Mouse (Mus musculus): ENCODE measurements at regions not wholly inside any gene's neighbourhood (a gene's known extent, or its start where the extent isn't known, plus 50 kb on each side); places are given as distances from the start of the nearest gene placed in this dataset.

GRCm38 (mm10) chr14:89804677-89805234 lies 1333.6 kb upstream of the Pcdh20 start:
- Histone ChIP-seq H3K9ac (ENCODE audit: control insufficient read depth, low read depth, low read length, poor library complexity, severe bottlenecking) (no peak overlapping the region), H3K27ac (ENCODE audit: control insufficient read depth, low read depth, low read length) (no peak overlapping the region), H3K27me3 (ENCODE audit: control insufficient read depth in 1 of 2, insufficient read depth in 2 of 2, low read length in 2 of 2) (no peaks in the 10 kb centered on the region), H3K36me3 (ENCODE audit: control insufficient read depth in 1 of 2, insufficient read depth in 2 of 2, low read length in 2 of 2) (no peaks in the 10 kb centered on the region), H3K4me1 (ENCODE audit: control insufficient read depth in 1 of 2, insufficient read depth in 2 of 2, low read length in 2 of 2) (no peaks in the 10 kb centered on the region), H3K9me3 (replicated peaks; ENCODE audit: insufficient read depth, low read length) (no peaks in the 10 kb centered on the region), H3K79me2 (ENCODE audit: control insufficient read depth, insufficient read depth, low read length, poor library complexity) (no peaks in the 10 kb centered on the region), H3K4me3 (ENCODE audit: control insufficient read depth in 1 of 2, insufficient read depth in 1 of 2, low read depth in 2 of 2, low read length in 2 of 2) (no peak overlapping the region)
- no peak for DNase-seq (ENCODE audit: low read depth, low spot score)
- TF ChIP-seq TBP (IDR thresholded peaks at IDR 0.05; ENCODE audit: low read depth, low read length) (no peak), UBTF (IDR thresholded peaks at IDR 0.05; ENCODE audit: borderline replicate concordance, insufficient read depth, low read depth, low read length) (no peak), USF2 (IDR thresholded peaks at IDR 0.05; ENCODE audit: borderline replicate concordance in 1 of 2, insufficient read depth in 1 of 2, low read depth in 1 of 2, low read length in 2 of 2) (no peak), POLR2AphosphoS2 (IDR thresholded peaks at IDR 0.05; ENCODE audit: low read length) (no peak), RAD21 (IDR thresholded peaks at IDR 0.05; ENCODE audit: low read depth, low read length) (no peak)

GRCm38 (mm10) chr14:89755831-89756230 lies 1284.6 kb upstream of the Pcdh20 start:
- Histone ChIP-seq H3K27ac (ENCODE audit: control insufficient read depth, low read depth, low read length) (no peak overlapping the region), H3K36me3 (ENCODE audit: control insufficient read depth in 1 of 2, insufficient read depth in 2 of 2, low read length in 2 of 2) (no peaks in the 10 kb centered on the region), H3K27me3 (ENCODE audit: control insufficient read depth in 1 of 2, insufficient read depth in 2 of 2, low read length in 2 of 2) (no peaks in the 10 kb centered on the region), H3K4me3 (ENCODE audit: control insufficient read depth in 1 of 2, insufficient read depth in 1 of 2, low read depth in 2 of 2, low read length in 2 of 2) (no peak overlapping the region), H3K4me1 (ENCODE audit: control insufficient read depth in 1 of 2, insufficient read depth in 2 of 2, low read length in 2 of 2) (no peaks in the 10 kb centered on the region), H3K9me3 (replicated peaks; ENCODE audit: insufficient read depth, low read length) (no peaks in the 10 kb centered on the region), H3K79me2 (ENCODE audit: control insufficient read depth, insufficient read depth, low read length, poor library complexity) (no peaks in the 10 kb centered on the region), H3K9ac (ENCODE audit: control insufficient read depth, low read depth, low read length, poor library complexity, severe bottlenecking) (no peak overlapping the region)
- no peak for TF ChIP-seq USF2 (IDR thresholded peaks at IDR 0.05; ENCODE audit: borderline replicate concordance in 1 of 2, insufficient read depth in 1 of 2, low read depth in 1 of 2, low read length in 2 of 2)
- no peak for TF ChIP-seq KAT2A (conservative IDR thresholded peaks at IDR 0.05; ENCODE audit: low read depth, low read length)
- TF ChIP-seq JUND (IDR thresholded peaks at IDR 0.05; ENCODE audit: low read depth, low read length): no peak
- TF ChIP-seq TCF12 (IDR thresholded peaks at IDR 0.05; ENCODE audit: low read depth, low read length): no peak
- no peak for TF ChIP-seq MAFK (IDR thresholded peaks at IDR 0.05; ENCODE audit: borderline replicate concordance, low read depth, low read length)
- TF ChIP-seq POLR2AphosphoS5 (IDR thresholded peaks at IDR 0.05; ENCODE audit: borderline replicate concordance, low read depth, low read length): no peak
- TF ChIP-seq SIN3A (IDR thresholded peaks at IDR 0.05; ENCODE audit: low read length): no peak
- no peak for TF ChIP-seq E2F4 (IDR thresholded peaks at IDR 0.05; ENCODE audit: borderline replicate concordance, low read depth, low read length)
- no peak for TF ChIP-seq USF1 (IDR thresholded peaks at IDR 0.05; ENCODE audit: low read depth, low read length)
- TF ChIP-seq ZMIZ1 (IDR thresholded peaks at IDR 0.05; ENCODE audit: low read depth, low read length): no peak
- no peak for TF ChIP-seq ZNF384 (IDR thresholded peaks at IDR 0.05; ENCODE audit: low read depth, low read length)
- no peak for TF ChIP-seq POLR2A (IDR thresholded peaks at IDR 0.05; ENCODE audit: control insufficient read depth in 1 of 2, insufficient read depth in 1 of 2, low read depth in 1 of 2, low read length in 2 of 2, poor library complexity in 1 of 2)
- TF ChIP-seq MYC (IDR thresholded peaks at IDR 0.05; ENCODE audit: low read depth, low read length): no peak
- no peak for TF ChIP-seq EP300 (IDR thresholded peaks at IDR 0.05; ENCODE audit: low read depth in 1 of 2, low read length in 2 of 2)
- TF ChIP-seq MEF2A (IDR thresholded peaks at IDR 0.05; ENCODE audit: extremely low read depth, insufficient replicate concordance, low read depth, low read length, poor library complexity, severe bottlenecking): no peak
- no peak for TF ChIP-seq ETS1 (IDR thresholded peaks at IDR 0.05; ENCODE audit: low read depth, low read length)
- TF ChIP-seq CTCF (IDR thresholded peaks at IDR 0.05 in 2 of 3, conservative IDR thresholded peaks at IDR 0.05 in 1 of 3; ENCODE audit: control insufficient read depth in 1 of 3, insufficient read depth in 1 of 3, low read depth in 2 of 3, low read length in 3 of 3, poor library complexity in 1 of 3, severe bottlenecking in 1 of 3): no peak
- DNase-seq (ENCODE audit: low read depth, low spot score): no peak

Data from MEL (cell line).